Mouse (Mus musculus) layer of hippocampus, postnatal 25 days (tissue): Measurements from ENCODE around the gene Prkd2. TPM values are rescaled to one million over a fixed set of nuclear protein-coding genes. Genes with fewer than 3 reads are reported as not detected.
A peak's percentile ranks its signal among the peaks of the same experiment; 100 is the strongest.

Experiments used
- DNase-seq, 2 experiments: peaks; one replicate each; pipeline ENCODE4 v3.0.0; 2022; ENCODE audit warnings: mixed read lengths in 2 of 2, low spot score in 1 of 2; ENCODE audit errors: extremely low spot score in 1 of 2
- total RNA-seq, 2 experiments: library from RNA; stranded (reverse); gene quantifications; 2 replicates each; pipeline ENCODE4 v1.2.3; 2021

Gene Prkd2
- total RNA-seq, 2 experiments from 2014 or later, result 5.2 to 6.9 TPM

DNA sequence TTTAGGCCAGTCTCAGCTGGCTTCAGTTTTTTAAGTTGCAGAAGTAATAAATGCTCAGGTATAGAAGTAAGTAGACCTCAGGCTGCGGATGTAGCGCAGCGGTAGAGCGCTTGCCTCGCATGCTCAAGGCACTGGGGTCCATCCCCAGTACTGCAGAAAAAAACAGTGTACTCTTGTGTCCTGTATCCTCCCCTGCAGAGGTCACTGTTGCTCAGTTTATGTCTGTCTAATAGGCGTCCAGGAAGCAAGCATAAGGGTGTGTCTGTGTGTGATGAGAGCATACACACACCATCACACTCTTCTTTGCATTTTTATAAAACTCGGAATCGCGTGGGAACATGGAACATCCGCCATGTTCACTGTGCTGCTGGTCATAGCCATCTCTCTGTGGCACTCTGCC lies 16.9 kb upstream of the Prkd2 start:
- no peak for DNase-seq

DNA sequence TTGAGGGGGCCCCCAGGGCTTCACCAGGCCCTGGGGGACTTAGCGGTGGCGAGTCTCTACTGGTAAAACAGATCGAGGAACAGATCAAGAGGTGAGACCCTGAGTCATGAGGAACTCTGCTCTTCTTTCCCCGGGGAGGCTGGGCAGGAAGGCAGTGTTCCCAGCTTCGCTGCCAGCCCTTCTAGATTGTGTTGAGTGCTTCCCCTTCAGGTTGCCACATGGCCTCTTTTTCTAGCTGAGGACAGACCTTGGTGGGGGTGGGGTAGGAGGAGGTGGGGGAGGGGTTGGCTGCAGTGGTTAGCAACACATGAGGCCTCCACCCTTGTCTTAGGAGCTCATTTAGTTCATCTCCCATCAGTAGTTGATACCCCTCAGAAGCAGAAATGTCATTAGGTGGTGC lies 16.1 kb upstream of the Prkd2 start:
- DNase-seq, result no peak

DNA sequence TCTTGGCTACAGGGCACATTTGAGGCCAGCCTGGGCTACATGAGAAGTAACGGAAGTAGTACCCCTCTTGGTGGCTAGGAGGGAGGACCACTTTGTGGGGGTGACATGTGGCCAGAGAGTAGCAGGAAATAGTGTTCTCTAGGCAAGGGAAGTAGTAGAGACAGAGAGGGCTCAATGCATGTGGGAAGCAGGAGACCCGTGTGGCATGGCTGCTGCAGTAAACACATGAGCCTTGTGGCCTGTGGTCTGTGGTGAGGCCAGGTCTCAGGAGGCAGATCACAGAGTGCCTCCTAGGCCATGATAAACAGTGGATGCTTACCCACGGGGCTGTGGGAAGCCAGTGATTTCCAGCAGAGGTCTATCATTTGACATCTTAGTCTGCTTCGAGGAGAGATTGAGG lies 15.4 kb upstream of the Prkd2 start:
- no peak for DNase-seq

DNA sequence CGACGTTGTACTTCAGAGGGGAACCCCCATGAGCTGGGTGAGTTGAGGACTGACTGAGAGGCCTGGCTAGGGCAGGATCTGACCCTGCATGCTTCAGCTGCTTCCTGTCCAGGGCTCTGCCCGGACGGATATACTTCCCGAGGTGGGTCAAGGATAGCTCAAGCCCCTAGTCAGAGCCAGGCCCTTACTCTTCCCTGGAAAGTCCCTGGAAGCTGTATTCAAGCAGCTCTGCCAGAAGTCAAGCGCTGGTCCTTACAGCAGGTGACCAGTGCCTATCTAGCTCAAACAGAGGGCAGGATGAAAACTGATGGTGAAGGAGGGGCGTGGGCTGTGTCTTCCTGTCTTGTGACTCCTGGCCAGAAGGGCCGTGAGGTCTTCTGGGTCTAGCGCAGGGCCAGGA lies 12.3 kb upstream of the Prkd2 start:
- DNase-seq, result no peak

DNA sequence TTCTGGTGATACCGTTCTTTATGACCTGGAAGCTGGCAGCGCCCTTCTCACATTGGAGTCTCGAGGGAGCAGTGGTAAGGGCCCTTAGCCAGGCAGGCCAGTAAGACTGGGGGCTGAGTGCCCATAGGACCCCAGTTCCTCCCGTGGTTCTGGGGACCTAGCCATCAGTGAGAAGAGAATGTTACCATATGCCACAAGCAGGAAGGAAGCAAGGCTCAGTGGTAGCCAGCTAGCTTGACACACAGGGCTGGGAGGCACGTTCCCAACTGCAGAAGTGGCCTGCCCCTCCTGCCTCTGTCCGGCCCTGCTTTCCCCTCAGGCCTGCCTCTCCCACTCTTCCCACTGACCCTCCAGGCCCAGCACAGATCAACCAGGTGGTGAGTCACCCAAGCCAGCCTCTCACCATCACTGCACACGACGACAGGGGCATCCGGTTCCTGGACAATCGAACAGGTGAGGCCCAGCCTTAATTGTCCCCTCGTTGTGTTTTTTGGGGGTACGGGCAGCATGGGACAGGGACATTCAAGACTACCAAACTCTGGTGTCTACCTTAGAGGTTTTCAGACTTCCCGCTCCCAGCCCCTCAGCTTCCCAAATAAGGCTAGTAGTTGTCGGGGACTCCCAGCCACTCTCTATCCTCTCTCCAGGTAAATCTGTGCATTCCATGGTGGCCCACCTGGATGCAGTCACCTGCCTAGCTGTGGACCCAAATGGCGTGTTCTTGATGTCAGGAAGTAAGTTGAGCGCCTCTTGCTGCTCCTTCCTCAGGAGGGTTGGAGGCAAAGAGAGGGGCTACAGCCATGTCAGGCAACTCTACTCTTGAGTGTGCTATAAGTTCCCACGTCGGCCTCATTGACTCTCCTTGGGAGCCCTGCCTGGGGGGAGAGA lies 4.5 kb upstream of the Prkd2 start:
- DNase-seq, result no peak

DNA sequence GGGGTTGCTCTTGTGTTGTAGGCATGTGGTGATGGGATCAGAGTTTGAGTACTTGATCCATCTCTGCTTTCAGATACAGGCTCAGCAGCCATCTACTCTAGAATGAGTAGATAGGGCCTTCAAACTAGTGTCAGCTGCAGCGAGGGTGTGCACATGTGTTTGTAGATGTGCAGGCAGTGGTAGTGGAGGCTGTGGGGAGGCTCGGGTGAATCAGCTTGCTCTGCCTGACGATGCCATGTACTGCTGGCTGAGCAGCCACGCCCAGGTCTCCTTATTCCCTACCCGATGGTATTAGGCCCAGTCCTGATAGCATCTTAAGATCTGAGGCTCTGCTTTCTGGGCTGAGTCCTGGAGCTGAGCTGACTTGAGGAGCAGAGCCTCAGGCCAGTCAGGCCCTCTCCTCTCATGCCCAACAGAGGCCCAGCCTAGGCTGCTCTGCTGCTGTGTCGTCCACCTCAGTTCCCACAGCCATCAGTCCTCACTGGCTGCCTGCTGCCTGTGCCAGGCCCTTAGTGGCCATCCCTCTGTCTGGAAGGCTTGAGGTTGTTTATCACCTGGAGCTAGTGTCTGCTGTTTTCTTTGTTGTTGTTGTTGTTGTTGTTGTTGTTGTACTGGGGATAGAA lies 3.8 kb upstream of the Prkd2 start:
- DNase-seq, result peak in 1 of 2 experiments; percentile 13

DNA sequence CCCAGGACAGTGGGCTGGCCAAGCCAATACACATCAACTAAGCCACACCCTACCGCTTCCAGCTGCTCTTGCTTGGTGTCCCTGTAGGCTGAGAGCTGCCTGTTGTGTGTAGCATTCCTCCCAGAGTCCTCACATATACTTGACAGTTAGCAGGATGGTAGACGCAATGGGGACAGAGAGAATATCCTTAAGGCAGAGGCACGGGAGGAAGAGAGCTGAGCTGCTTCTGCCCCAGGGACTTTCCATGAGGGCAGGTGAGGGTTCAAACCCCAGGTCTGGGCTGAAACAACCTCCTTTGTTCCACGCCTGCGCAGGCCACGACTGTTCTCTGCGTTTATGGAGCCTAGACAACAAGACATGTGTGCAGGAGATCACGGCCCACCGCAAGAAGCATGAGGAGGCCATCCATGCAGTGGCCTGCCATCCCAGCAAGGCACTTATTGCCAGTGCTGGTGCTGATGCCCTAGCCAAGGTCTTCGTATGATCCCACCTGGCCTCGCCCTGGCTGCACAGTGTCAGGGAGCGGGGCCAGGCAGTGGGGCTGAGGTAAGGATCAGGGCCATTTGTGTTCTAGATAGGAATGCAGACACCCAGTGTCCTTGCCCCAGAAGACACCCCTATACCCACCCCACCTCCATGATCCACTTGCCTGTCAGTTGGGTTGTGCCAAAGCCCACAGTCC lies 3.1 kb upstream of the Prkd2 start:
- DNase-seq, result peak in 1 of 2 experiments; percentile 6

DNA sequence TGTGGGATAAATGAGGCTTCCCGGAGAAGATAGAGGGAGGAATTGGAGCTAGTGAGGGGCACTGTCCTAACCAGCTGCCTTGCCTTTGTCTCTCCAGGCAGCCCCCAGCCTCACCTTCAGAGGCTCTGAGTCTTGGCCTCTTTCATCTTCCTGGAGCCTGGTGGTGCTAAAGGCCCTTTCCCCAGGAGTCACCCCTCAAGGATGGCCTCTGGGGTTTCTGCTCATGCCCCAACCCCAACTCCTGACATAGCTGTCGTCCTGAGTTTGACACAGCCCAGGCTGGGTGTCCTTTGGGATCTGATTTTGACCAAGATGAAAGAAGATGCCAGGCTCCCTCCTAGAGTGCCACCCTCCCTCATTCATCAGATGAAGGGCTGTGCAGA lies 2.6 kb upstream of the Prkd2 start:
- no peak for DNase-seq

DNA sequence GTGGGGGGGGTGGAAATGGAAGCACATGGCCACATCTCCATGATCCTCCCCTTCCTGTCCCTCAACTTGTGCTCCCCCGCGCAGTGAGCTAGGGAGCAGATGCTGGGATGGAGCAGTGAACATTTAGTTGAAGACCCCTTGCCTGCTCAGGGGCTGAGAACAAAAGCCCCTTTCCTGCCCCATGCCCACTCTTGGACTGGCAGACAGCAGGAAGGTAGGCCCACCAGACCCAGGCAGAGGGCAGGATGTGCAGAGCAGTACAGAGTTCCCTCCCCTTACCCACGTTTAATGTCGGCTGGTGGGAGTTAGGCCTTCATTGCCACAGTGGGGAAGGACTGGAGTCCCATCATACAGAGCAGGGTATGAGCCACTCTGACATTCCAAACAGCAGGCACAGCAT lies 1.6 kb upstream of the Prkd2 start:
- DNase-seq, result no peak

DNA sequence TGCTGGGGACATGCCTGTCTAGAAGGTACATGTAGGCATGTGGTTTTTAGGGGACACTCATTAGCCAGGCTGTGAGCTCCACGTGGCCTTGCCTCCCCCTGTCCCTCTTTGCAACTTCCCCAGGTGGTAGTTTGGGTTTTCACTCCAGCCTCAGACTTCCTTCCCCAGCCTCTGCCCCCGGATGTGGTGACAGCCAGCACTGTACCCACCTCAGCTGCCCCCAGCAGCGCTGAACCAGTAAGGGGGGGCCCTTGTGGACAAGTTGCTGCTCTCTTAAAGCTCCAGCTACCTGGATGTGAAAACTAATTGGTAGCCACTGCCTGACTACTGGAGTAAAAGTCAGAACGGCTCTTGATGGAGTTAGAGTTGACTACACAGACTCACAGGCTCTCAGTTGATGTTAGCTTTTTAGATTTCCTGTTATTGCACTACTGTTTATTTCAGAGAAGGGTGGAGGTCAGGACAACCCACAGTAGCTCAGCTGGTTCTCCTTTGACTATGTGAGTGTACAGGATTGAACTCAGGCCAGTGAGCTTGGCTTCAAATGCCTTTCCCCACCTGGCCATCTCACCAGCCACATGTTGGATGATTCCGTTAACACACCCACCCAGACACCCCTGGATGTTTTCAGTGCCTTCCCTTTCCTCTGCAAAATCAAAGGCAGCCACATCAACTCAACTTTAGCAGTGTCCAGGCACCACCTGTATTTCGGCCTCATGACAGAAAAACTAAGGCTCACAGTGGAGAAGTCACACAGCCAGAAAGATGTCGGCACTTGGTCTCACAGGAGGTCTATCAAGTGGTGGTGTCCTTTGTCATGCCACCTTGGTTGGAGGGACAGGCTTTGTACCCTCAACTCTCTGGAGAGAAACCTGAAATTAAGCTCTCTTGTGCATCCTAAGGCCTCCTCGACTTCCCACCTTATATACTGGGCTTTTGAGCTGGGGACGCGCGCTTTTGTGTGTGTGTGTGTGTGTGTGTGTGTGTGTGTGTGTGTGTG lies 841 bp upstream of the Prkd2 start:
- no peak for DNase-seq

DNA sequence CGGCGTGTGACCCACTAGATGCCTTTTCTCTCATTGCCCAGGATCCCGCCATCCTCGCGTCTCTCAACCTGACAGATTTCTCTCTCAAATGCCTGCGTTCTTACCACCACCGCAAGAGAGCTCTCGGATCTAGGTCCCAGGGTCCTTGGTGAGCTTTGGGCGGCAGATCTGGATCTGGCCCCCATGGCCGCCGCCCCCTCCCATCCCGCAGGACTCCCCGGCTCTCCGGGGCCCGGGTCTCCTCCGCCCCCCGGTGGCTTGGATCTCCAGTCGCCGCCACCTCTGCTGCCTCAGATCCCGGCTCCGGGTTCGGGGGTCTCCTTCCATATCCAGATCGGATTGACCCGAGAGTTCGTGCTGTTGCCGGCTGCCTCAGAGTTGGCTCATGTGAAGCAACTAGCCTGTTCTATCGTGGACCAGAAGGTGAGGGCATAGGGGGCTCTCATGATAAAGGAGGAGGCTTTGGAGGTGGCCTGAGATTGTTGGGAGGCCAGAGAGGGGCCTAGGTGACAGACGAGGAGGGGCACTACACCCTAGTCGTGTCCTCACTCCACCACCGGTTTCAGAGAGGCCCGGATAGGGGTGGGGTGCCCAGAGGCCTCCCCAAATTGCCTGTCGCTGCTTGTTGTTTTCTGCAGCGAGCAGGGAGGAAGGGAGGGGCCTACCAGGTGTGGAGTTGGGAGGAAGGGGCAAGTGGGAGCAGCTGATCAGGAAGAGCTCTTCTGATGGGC lies 904 bp downstream of the Prkd2 start:
- DNase-seq, result no peak

DNA sequence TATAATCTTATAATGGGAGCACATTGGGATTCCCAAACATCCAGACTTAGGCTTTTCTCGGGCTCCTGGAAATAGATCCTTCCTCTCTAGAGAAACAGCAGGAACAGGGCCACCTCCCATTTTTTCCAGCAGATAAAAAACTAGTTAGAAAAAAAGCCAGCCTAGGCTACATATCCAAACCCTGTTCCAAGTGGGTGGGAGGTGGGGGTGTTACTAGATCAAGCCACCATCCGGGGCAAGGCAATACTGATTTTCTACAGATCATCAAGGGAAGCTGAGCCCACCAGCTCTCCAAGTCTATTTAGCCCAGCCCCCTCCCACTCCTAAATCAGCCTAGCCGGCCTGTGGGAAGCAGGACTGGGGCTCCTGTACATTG lies 2.0 kb downstream of the Prkd2 start:
- no peak for DNase-seq

DNA sequence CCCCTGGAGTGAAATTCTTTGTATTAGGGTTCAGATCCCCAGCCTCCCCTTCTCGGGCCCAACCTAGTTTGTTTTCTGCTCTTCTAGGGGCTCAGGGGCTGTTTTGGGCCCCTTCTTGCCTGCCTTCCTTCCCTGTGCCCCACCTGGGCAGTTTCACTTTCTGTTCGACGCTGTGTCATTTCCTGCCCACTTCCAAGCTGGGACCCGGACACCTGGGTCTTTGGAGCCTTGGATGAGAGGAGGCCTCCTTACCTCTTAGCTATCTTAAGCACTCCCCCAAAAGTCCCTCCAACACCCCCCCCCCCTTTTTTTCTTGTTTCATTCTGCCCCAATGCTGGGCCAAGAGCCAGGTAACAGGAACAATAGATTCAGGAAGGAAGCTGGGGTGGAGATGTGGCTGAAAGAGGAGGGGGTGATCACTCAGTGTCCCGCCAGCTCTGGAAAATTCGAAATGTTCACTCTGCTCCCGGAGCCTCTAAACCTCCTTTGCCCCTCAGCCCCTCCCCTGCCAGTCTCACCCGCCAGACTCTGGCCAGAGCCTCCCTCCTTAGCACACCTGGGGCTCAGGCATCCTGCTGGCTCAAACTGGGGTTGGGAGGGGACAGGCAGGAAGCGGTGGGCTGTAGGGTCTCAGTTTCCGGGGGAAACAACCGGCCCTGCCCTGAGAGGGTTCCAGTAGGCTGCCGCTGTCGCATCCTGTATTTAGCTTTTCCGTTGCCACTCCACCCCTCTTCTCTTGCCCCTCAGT lies 2.5 kb downstream of the Prkd2 start:
- no peak for DNase-seq

DNA sequence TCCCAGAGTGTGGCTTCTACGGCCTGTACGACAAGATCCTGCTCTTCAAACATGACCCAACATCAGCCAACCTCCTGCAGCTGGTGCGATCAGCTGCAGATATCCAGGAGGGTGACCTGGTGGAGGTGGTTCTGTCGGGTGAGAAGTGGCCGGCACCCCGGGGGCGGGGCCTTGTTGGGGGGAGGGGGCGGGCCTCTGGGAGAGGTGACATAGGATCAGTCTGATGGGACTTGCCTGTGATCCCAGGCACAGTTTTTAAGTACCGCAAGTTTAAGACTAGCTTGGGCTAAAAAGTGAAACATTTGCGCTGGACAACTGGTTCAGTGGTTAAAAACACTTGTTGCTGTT lies 3.1 kb downstream of the Prkd2 start:
- no peak for DNase-seq

DNA sequence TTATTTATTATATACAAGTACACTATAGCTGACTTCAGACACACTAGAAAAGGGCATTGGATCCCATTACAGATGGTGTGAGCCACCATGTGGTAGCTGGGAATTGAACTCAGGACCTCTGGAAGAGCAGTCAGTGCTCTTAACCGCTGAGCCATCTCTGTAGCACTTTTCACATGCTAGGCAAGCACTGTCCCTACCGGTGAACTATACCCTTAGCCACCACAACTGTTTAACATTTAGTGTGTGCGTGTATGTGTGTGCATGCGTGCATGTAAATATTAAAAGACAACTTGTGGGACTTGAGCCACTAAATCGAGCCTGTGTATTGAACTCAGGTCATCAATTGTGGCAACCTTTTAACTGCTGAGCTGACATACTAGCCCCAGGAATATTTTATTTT lies 4.1 kb downstream of the Prkd2 start:
- no peak for DNase-seq

DNA sequence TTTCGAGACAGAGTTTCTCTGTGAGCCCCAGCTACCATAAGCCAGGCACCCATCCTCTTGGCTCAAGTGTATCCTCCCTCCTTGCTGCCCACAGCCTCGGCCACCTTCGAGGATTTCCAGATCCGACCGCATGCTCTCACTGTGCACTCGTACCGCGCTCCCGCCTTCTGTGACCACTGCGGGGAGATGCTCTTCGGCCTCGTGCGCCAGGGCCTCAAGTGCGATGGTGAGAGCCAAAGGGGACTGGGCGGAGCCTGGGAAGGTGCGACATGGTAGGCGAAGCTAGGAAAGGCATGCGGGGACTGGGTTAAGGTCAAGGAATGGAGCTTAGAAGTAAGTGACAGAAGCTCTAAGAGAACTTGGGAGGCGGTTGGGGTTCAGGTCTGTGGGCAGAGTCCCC lies 4.8 kb downstream of the Prkd2 start:
- DNase-seq, result no peak

DNA sequence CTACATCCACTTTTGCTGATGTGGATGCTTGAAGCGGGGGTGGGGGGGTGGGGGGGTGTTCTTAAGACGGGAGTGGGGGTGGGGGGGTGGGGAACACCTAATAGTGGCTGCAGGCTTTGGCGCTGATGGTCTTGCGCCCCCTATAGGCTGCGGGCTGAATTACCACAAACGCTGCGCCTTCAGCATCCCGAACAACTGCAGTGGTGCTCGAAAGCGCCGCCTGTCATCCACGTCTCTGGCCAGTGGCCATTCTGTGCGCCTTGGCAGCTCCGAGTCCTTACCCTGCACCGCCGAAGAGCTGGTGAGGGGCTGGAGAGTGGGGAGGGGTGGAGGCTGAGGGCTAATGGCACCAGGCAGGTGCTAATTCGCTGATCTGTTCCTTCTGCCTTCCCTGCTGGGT lies 5.9 kb downstream of the Prkd2 start:
- peak; percentile 76 to 85 for DNase-seq

DNA sequence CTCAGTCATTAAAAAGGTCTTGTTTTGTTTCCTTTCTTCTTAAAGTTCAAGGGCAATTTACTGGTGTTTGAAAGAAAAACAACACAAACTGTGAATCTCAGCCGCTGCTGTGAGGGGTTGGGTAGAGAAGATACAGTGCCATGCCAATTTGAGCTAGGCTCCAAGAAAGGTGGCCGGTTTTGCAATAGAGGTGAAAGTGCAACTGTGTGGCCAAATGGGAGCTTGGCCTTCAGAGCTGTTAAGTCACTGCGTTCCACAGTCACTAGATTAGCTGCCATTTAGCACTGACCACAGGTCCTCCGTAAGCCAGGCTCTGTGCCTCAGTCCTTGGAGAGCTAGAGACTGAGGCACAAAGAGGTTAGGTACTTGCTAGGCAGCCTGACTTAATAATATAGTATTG lies 8.9 kb downstream of the Prkd2 start:
- no peak for DNase-seq

DNA sequence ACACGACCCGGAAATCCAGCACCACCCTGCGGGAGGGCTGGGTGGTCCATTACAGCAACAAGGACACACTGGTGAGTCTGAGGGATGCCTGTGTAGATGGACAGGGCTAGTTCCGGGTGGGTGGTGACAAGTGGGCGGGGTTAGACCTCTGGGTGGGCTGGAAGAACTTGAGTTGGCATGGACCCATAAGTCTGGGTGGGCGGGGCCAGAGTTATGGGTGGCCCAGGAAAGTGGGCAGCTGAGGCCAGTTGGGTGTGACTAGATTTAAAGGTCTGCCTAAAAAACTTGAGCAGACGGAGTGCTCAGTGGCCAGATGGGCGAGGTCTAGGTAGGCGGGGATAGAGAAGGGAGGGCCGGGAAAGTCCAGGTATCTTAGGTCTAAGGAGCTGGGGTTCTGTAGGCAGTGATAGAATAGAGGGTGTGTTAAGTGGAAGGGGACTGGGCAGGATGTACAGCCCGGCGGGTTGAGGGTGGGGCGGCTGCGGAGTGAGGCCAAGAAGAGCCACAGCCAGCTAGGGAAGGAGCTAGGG lies 10.7 kb downstream of the Prkd2 start:
- DNase-seq, result no peak
